Mouse (Mus musculus): Measurements from ENCODE around the gene Rc3h1.
"Not testable (repeated sequence)": the region's sequence is repeated elsewhere in the genome, so short reads cannot be mapped to it uniquely, and the experiment has no call there.

Rc3h1 gene

DNA sequence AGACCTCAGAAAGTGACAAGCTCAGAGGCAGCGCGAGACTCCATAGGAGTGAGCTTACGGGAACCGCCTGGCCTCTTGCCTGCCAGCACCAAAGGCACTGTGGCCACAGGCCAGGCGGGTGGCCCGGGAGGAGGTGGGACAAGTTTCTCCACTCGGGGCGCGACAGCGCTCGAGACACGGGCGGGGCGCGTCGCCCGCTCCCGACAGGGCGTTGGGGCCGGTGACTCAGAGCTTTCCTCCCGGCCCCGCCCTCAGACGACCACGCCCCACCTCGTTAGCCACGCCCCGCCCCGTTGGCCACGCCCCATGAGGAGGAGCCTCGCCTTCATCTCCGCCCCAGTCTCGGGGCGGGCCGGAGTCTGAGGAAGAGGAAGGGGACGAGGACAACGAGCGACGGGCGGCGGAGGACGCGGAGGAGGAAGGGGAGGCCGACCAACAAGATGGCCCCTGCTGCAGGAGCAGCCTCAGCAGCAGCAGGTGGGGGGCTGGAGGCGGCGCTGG, at the start of gene Rc3h1:
Gene Rc3h1, plus strand, starts transcription at position 362 of the 501 bp plus-strand sequence.
- DNase-seq (ENCODE audit: low spot score), result peak; percentile 99

DNA sequence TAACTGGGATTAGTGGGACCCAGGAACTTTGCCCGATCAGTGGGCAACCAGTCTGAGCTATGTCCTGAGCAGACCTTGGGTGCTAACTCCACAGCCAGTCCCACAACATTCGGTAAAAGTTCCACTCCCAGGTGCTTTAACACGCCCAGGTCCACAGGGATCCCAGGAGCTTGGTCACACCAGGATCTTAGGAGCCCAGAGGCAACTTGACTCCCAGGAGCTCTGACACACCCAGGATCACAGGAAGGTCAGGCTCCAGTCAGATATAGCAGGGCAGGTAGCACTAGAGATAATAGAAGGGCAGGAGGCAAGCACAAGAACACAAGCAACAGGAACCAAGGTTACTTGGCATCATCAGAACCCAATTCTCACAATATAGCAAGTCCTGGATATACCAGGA, 48.1 kb upstream of the Rc3h1 start:
- DNase-seq (ENCODE audit: low spot score), result no peak

DNA sequence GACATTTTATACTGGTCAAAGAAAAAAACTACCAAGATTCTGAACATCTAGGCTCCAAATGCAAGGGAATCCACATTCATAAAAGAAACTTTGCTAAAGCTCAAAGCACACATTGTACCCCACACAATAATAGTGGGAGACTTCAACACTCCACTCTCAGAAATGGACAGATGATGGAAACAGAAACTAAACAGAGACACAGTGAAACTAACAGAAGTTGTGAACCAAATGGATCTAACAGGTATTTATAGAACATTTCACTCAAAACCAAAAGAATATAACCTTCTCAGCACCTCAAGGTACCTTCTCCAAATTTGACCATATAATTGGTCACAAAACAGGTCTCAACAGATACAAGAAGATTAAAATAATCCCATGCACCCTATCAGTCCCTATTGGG, 46.3 kb upstream of the Rc3h1 start:
- not testable (repeated sequence) for DNase-seq (ENCODE audit: low spot score)

DNA sequence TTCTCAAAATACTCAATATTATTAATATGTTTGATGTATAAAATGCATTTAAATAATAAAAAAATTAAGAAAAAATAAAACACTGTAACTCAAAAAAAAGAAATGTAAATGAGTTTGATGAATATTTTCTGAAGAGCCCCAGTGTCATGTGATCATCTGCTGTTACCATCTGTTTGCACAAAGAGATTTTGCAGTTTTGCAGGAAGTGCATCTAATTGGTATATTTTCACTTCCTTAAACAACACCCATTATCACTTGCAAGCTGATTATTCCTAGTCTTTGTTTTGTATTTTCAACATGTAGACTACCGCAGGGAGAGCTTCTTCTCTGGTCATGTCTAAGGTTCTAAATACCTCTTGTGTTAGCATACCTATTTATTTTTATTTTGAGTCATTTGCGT, 45.1 kb upstream of the Rc3h1 start:
- DNase-seq (ENCODE audit: low spot score), result no peak

DNA sequence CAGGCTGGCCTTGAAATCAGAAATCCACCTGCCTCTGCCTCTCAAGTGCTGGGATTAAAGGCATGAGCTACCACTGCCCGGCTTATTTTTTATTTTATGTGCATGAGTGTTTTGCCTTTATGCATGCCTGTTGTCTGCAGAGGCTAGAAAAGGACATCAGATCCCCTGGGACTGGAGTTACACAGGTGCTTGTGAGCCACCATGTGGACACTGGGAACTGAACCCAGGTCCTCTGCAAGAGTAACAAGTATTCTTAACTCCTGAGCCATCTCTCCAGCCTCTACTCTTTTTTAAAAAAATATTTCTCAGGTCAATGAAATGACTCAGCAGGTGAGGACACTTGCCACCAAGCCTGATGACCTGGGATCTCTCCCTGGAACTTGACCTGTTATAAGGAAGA, 44.6 kb upstream of the Rc3h1 start:
- DNase-seq (ENCODE audit: low spot score), result no peak

DNA sequence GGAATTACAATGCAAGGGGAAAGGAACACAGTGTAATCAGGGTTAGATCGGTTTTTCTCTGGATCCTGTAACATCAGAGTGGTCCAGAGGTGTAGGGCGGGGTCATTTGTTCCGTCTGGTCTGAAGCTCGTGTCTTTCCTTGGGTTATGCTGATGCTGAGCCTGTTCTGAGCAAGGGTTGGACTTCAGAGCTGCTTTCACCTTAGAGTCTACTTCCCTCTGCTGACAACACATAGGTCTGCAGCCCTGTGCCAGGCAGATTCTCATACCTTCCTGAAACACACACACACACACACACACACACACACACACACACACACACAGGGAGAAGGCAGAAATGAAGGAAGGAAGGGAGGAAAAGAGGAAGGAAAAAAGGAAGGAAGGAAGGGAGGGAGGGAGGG, 43.2 kb upstream of the Rc3h1 start:
- no peak for DNase-seq (ENCODE audit: low spot score)

DNA sequence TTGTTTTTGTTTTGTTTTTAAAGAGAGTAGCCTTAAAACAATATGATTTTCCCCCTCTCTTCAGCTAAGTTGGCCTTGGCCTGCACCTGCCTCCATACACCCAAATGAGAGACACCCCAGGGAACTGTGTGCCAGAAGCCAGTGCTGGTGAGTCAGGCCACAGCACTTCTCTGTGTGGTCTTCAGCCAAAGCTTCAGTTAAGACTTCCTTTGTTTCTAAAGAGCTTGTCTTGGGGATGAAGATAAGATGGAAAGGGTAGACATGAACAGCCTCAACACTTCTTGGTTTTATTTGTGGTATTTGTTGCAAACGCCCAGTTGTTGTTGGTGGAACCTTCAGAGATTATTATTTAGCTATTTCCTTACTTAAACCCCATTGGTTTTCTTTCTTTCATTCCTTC, 31.5 kb upstream of the Rc3h1 start:
- no peak for DNase-seq (ENCODE audit: low spot score)

DNA sequence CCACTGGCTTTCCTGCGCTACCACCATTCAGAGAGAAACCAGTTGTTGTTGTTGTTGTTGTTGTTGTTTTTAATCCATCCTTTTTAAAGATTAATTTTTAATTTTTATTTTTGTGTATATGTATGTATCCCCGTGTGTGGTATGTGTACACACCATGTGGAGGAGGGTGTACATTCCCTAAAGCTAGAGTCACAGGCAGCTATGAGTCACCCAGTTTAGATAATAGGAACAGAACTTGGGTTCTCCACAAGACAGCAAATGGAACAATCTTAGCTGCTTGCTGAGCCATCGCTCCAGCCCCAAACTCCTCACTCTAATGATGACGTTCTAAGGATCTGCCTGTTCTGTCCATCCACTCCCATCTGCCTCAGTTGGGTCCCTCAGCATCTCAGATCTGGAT, 29.2 kb upstream of the Rc3h1 start:
- DNase-seq (ENCODE audit: low spot score), result no peak

DNA sequence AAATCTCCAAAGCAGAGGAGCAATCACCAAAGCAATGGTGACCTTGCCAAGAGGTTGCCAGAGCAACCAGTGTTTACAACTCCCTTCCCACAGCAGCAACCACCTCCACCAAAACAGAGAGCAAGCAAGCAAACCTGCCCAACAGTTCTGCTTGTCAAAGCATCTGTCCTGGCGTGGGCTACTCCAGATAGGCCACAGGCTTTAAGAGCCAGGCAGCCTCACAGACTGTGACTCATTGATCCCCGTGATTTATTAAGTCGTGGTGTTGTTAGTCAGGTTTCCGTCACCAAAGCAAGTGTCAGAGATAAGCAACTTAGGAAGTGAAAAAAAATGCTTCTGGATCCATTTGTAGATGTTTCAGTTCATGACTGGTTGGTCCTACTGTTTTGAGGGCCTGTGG, 27.7 kb upstream of the Rc3h1 start:
- DNase-seq (ENCODE audit: low spot score), result no peak

DNA sequence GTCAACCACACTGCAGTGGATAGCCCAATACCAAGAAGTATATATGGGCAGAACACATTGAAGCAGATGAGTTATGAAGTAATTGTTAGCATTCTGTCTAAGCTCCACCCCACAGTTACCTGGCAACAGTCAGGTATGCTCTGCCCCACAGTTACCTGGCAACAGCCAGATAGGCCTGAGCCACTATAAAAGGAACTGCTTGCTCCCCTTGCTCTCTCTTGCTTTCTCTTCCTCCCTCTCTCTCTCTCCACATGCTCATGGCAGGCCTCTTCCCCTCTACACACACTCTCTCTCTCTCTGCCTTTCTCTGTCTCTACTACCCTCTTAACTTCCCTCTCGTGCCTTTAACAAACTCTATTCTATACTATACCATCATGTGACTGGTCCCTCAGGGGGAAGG, 24.8 kb upstream of the Rc3h1 start:
- DNase-seq (ENCODE audit: low spot score), result not testable (repeated sequence)

DNA sequence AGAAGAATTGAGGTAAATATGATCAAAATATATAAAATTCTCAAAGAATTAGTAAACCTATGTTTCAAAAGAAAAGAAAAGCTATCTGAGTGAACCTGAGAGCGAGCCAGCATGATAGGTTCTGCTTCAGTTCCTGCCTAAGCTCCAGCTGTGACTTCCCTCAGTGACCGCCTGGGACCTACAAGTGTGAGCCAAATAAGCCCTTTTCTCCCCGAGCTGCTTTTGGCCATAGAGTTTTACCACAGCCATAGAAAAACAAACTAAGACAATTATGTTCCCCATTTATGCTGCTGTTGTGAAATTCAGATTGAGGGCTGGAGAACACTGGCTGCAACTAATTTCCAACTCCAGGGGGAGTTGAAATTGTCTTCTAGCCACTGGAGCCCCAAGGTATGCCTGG, 24.2 kb upstream of the Rc3h1 start:
- no peak for DNase-seq (ENCODE audit: low spot score)

DNA sequence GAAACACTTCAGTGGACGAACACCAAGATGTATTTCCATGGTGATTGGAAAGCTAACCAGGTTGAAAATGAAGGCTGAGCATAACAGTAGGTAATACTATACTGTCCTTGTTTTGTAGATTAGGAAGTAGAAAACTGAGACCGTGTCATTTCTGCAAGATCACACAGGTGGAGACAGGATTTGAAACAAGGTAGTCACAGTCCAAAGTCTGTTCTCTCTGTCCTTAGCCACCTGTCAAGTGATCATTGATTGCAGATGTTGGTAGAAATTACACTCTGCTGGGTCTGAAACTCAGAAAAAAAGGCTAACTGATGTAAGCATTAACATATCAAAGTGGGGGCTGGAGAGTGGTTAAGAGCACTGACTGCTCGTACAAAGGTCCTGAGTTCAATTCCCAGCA, 21.9 kb upstream of the Rc3h1 start:
- no peak for DNase-seq (ENCODE audit: low spot score)

DNA sequence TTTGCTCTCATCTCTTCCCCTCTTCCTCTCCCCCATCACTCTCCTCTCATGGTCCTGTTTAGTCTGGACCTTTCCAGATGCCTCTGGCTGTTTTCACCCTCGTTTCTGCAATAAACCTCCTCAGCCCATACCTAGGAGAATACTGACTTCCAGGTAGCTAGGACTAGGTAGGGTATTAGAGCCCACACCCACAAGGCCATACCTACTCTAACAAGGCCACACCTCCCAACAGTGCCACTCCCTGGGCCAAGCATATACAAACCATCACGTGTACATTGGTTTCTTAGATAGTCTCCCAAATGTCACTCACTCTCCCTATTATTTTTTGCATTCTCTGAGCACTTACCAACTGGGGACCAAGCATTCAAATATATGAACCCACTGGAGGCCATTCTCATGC, 21.2 kb upstream of the Rc3h1 start:
- DNase-seq (ENCODE audit: low spot score), result no peak

DNA sequence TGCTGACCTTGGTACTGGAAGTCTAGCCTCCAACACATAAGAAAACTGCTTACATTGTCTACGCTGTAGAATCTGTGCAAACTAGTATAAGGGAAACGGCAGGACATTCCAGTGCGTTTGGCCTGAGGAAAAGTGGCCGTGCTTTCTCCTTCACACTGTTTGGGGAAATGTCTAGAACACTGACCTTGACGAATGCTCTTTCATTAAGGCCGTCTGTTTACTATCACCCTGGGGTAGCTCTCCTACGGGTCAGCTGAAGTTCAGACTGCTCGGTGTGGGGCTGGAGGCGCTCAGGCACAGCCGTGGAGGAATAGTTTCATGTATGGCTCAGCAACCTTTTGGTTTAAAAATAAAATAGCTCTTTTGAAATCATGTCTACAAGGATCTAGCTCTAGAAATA, 6.5 kb upstream of the Rc3h1 start:
- no peak for DNase-seq (ENCODE audit: low spot score)

DNA sequence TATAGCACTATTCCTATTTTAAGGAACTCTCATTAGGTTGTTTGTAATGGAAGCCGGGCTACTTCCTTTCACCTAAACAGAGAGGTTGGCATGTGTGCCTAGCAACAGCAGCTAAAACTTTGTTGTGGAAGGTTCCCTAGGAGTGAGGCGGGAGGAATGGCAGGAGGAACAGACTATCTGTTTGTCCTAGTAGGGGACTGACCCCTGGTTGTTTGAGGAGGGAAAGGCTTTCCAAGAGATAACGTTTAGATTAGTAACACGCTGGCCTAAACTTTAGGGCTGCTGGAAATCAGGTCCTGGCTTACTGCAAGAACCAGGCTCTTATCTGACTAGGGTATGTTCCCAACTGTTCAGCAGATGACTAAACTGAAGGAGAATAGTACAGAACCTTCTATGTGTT, 2.2 kb upstream of the Rc3h1 start:
- DNase-seq (ENCODE audit: low spot score), result no peak

DNA sequence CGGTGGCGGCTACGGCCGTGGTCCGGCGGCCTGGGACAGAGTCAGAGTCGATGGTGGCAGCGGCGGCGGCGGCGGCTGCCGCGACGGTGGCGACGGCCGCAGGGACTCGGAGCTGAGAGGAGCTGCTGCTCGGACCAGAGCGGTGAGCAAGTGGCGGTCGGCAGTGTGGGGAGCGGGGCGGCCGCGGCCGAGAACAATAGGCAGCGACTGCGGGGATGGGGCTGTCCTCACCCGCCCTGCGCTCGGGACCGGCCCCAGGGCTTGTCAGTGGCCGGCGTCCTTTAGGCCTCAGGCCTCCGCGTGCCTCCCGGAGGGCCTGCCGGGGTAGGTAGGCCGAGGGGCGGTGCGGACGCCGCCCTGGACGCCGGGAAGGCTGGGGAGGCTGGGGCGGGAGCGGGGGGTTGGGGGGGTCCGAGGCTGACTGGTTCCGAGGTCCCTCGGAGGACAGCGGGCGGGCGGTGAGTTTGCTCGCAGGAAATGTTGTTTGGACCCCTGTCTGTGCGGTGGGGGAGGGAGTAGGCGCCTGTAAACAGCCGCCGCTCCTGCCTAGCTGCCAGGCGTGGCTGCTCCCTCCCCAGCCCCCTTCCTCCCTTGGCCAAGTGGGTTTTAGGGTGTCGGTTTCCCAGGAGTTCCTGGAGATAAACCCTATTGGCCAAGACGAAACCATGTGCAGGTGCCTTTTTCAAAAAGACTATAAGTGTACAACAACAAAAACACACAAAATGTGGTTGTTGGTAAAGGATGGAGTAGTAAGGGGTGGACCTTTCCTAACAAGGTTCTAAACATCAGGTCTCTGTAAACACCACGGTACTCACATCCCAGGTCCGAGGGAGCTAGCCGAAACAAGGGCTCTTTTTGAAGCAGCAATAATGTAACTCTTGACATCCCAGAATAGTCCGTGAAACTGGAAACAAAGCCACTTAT, 602 bp downstream of the Rc3h1 start:
- DNase-seq (ENCODE audit: low spot score), result peak; percentile 49

DNA sequence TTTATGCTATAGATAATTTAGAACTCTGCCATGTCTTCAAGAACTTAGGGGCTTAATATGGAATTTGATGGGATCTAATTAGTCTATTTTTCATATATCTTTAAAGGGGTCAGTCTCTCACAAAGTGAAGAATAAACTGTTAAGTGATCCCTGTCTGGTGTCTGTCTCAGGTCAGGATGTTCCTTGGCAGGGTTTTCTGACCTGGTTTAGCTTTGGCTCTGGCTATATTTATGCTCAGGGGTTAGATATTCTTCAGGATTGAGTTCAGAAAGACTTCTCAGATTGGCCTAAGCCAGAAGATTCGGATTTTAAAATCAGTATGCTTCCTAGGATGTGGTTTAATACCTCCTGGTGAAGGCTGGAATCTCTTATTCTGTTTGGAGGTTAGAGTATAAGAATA, 4.0 kb downstream of the Rc3h1 start:
- DNase-seq (ENCODE audit: low spot score), result no peak

DNA sequence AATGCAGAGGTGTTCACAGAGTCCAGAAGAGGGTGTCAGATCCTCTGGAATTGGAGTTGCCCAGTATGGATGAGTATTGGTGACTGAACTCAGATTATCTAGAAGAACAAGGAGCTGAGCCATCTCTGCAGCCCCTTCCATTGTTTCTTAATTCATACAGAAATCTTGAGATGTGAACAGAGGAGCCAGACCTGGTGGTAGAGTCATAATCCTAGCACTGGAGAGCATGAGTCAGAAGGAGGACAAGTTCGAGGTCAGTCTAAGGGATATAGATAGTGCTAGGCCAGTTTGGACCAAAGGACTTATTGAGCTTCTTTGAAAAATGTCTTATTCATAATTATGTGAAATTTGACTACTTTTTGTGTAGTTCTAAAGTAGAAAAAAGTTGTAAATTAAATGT, 4.6 kb downstream of the Rc3h1 start:
- DNase-seq (ENCODE audit: low spot score), result no peak

DNA sequence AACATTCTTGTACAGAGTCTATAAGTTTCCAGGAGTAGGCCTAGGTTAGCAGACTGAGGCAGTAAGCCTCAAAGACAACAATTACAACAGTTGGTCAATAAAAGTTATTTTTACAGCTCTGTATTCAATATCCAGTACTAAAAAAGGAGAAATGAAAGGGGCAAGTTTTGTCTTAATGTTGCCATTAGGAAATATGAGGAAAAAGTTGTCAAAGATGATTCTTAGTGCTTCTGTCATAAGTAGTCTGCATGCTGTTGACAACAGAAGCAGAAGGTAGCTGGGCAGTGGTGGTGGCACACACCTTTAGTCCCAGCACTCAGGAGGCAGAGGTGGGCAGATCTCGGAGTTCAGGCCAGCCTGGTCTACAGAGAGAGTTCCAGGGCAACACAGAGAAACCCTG, 13.2 kb downstream of the Rc3h1 start:
- DNase-seq (ENCODE audit: low spot score), result no peak

DNA sequence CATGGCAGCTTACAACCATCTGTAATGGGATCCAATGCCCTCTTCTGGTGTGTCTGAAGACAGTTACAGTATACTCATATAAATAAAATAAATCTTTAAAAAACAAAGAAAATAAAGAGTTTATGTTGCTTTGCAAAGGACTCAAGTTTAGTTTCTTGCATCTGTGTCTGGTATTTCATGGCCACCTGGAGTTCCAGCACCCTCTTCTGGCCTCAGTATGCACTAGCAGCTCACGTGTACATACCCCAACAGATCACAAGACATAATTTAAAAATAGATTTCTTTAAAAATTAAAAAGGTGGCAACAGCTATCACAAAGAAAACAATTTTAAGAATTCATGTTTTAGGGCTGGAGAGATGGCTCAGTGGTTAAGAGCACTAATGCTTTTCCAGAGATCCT, 15.7 kb downstream of the Rc3h1 start:
- DNase-seq (ENCODE audit: low spot score), result no peak

DNA sequence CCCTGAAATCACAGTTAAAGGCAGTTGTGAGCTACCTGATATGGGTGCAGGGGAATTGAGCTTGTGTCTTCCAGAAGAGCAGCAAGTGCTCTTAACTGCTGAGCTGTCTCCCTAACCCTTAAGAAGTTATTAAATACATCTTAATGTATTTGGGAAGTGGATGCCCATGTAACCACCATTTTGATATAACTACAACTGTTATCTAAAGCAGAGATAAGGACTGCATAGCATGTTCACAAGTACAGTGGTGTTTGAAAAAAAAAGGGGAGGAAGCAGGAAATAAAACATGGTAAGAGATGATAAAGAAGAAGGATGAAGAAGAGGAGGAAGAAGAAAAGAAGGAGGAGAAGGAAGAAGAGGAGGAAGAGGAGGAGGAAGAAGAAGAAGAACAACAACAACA, 25.1 kb downstream of the Rc3h1 start:
- DNase-seq (ENCODE audit: low spot score), result no peak

DNA sequence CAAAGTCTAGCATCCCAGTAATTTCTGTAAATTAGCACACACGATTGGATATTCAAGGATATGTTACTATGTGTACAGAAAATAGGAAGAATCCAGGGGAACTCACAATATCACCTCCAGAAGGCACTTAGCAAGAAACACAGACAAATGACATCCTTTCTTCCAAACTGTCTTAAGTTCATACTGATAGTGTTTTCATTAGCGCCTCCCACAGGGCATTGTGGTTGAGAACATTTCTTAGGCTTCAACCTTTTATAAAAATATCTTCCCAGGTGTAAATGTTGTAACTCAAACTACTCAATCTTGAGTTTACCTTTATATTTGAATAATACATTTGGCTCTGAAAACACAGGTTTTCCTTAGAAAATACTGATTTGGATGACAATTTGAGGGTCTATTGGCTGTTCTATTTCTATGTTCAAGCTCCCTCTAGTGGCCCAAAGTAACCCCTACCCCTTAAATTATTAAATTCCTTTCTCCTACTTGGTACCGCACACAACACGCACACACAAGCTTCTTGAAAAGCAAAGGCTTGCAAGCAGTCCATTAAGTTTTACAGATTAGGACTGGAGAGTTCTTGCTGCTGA, 27.8 kb downstream of the Rc3h1 start:
- no peak for DNase-seq (ENCODE audit: low spot score)

DNA sequence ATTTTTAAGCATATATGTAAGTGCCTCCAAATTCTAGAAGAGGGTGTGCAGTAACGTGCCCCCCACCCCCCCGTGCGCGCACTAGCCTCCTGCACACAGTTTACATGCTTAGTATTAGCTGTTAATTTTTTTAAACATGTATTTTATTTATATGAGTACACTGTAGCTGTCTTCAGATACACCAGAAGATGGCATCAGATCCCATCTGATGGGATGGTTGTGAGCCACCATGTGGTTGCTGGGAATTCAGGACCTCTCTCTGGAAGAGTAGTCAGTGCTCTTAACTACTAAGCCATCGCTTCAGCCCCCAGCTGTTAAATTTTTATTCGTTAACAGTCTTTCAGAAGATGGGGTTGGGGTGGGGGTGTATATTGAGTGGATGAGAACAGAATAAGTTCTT, 29.3 kb downstream of the Rc3h1 start:
- no peak for DNase-seq (ENCODE audit: low spot score)

DNA sequence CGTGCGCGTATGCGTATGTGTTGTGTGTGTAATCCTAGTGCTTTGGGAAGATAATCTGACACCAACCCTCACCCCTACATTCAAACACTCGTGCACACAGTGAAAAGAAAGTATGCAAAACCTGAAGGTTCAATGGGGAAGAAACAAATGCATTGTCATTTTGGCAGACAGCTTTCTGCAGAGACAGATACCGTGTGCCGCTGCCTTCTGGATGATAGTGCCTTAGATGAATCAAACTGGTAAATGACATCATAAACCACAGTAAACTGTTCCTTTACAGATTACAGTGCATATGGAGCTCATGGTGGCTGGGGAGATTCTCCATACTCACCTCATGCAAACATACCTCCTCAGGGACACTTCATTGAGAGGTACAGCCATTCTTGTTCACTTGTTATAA, 57.0 kb downstream of the Rc3h1 start:
- DNase-seq (ENCODE audit: low spot score), result no peak
